Mouse (Mus musculus): ENCODE results near the gene Sparcl1. TPM values are rescaled to one million over a fixed set of nuclear protein-coding genes. Genes with fewer than 3 reads are reported as not detected.

Gene Sparcl1
- polyA plus RNA-seq, 1 experiment, result 0.02 TPM

DNA sequence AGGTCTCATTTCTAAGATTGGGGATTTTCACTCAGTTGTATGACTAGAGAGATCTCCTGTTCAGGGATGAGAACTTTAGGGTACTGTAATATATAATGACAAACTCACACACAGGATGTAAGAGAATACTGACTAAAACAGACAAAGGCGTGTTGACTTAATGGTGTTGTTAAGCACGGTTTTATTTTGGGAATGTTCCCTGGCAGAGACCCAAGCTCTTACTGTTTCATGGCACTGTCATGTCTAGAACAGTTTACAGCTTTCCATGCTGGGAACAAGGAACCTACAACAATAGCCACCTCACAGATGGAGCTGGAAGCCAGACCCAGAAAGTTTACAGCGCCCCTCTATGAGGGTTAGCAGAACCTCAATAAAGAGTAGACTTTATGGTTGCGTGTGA, 2.4 kb upstream of the Sparcl1 start:
- no peak overlapping the region for H3K4me2 ChIP-seq (ENCODE audit: low read depth)
- no peak overlapping the region for H3ac ChIP-seq (ENCODE audit: control insufficient read depth, insufficient read length)
- H3K4me3 ChIP-seq, result no peak overlapping the region
- no peaks in the 10 kb centered on the region for H3K27me3 ChIP-seq (ENCODE audit: control insufficient read depth, insufficient read depth, insufficient read length)
- H3K79me2 ChIP-seq (ENCODE audit: control insufficient read depth, insufficient read depth), result no peaks in the 10 kb centered on the region
- H3K36me3 ChIP-seq (ENCODE audit: control insufficient read depth, insufficient read depth), result no peaks in the 10 kb centered on the region
- TF ChIP-seq TCF12 (IDR thresholded peaks at IDR 0.05; ENCODE audit: insufficient read depth, poor library complexity, severe bottlenecking), result no peak
- no peak for TF ChIP-seq SRF (IDR thresholded peaks at IDR 0.05; ENCODE audit: control insufficient read depth, insufficient read length, low read depth)
- no peak for TF ChIP-seq CEBPB (IDR thresholded peaks at IDR 0.05; ENCODE audit: insufficient read depth, poor library complexity, severe bottlenecking)
- no peak for TF ChIP-seq MAX (IDR thresholded peaks at IDR 0.05; ENCODE audit: low read depth)
- TF ChIP-seq POLR2AphosphoS2 (IDR thresholded peaks at IDR 0.05; ENCODE audit: insufficient read length, low read depth), result no peak
- TF ChIP-seq E2F4 (IDR thresholded peaks at IDR 0.05; ENCODE audit: insufficient read depth), result no peak
- no peak for TF ChIP-seq REST (IDR thresholded peaks at IDR 0.05; ENCODE audit: insufficient read depth, insufficient read length)
- TF ChIP-seq MYOG (IDR thresholded peaks at IDR 0.05; ENCODE audit: control insufficient read depth in 1 of 3, insufficient read depth in 1 of 3, insufficient read length in 2 of 3, low read depth in 2 of 3), result no peak
- TF ChIP-seq POLR2A (IDR thresholded peaks at IDR 0.05; ENCODE audit: insufficient read length, low read depth), result no peak
- no peak for TF ChIP-seq MYOD1 (IDR thresholded peaks at IDR 0.05; ENCODE audit: control insufficient read depth in 1 of 3, insufficient read length in 2 of 3, low read depth in 2 of 3)
- TF ChIP-seq USF1 (IDR thresholded peaks at IDR 0.05; ENCODE audit: low read depth), result no peak
- no peak for TF ChIP-seq TCF3 (IDR thresholded peaks at IDR 0.05; ENCODE audit: insufficient read length, low read depth)

DNA sequence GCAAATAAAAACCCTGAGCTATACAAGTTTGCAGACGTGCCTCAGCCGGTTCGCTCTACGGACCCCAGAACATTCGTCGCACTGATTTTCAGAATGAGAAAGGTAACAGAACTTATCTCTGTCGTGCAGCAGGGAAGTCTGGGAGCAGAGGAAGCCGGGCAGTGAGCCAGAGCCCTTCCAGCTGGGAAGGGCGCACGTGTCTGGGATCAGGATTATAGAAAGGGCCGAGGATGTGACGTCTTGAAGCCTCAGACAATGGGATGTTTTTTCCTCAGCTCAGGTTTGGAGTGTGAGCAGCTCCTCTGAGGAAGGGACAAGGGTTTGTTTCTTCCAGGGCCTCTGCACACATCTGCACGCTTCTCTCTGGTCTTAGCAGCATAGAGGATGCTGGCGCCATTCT, 1.6 kb upstream of the Sparcl1 start:
- Histone ChIP-seq H3K27me3 (ENCODE audit: control insufficient read depth, insufficient read depth, insufficient read length) (no peaks in the 10 kb centered on the region), H3K4me3 (no peak overlapping the region), H3K79me2 (ENCODE audit: control insufficient read depth, insufficient read depth) (no peaks in the 10 kb centered on the region), H3ac (ENCODE audit: control insufficient read depth, insufficient read length) (no peak overlapping the region), H3K4me2 (ENCODE audit: low read depth) (no peak overlapping the region), H3K36me3 (ENCODE audit: control insufficient read depth, insufficient read depth) (no peaks in the 10 kb centered on the region)
- TF ChIP-seq MAX (IDR thresholded peaks at IDR 0.05; ENCODE audit: low read depth) (no peak), CEBPB (IDR thresholded peaks at IDR 0.05; ENCODE audit: insufficient read depth, poor library complexity, severe bottlenecking) (no peak), TCF12 (IDR thresholded peaks at IDR 0.05; ENCODE audit: insufficient read depth, poor library complexity, severe bottlenecking) (no peak), MYOD1 (IDR thresholded peaks at IDR 0.05; ENCODE audit: control insufficient read depth in 1 of 3, insufficient read length in 2 of 3, low read depth in 2 of 3) (no peak), MYOG (IDR thresholded peaks at IDR 0.05; ENCODE audit: control insufficient read depth in 1 of 3, insufficient read depth in 1 of 3, insufficient read length in 2 of 3, low read depth in 2 of 3) (no peak), REST (IDR thresholded peaks at IDR 0.05; ENCODE audit: insufficient read depth, insufficient read length) (no peak), POLR2A (IDR thresholded peaks at IDR 0.05; ENCODE audit: insufficient read length, low read depth) (no peak), TCF3 (IDR thresholded peaks at IDR 0.05; ENCODE audit: insufficient read length, low read depth) (no peak), E2F4 (IDR thresholded peaks at IDR 0.05; ENCODE audit: insufficient read depth) (no peak)

DNA sequence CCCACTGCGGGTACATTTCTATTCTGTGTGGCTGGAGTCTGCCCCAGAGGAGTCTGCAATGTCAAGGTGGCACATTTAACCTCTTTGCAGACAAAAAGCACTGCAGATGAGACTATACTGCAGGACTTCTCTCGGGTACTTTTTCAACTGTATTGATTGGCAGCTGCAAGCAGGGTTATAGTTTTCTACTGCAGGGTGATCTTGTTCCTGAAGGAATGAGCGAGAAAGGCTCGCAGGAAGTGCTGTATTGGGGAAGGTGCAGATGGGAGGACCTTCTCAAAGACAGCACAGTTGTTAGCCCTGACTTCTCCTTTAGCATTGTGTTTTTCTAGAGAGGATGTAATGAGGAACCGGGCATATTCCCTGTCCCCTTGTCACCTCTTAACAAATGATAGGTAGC, 1.0 kb downstream of the Sparcl1 start:
- Histone ChIP-seq H3K27me3 (ENCODE audit: control insufficient read depth, insufficient read depth, insufficient read length) (no peaks in the 10 kb centered on the region), H3K4me3 (no peak overlapping the region), H3K4me2 (ENCODE audit: low read depth) (no peak overlapping the region), H3K79me2 (ENCODE audit: control insufficient read depth, insufficient read depth) (no peaks in the 10 kb centered on the region), H3K36me3 (ENCODE audit: control insufficient read depth, insufficient read depth) (no peaks in the 10 kb centered on the region), H3ac (ENCODE audit: control insufficient read depth, insufficient read length) (no peak overlapping the region)
- TF ChIP-seq TCF3 (IDR thresholded peaks at IDR 0.05; ENCODE audit: insufficient read length, low read depth), result no peak
- TF ChIP-seq REST (IDR thresholded peaks at IDR 0.05; ENCODE audit: insufficient read depth, insufficient read length), result no peak
- no peak for TF ChIP-seq POLR2A (IDR thresholded peaks at IDR 0.05; ENCODE audit: insufficient read length, low read depth)
- no peak for TF ChIP-seq SRF (IDR thresholded peaks at IDR 0.05; ENCODE audit: control insufficient read depth, insufficient read length, low read depth)
- TF ChIP-seq E2F4 (IDR thresholded peaks at IDR 0.05; ENCODE audit: insufficient read depth), result no peak
- no peak for TF ChIP-seq TCF12 (IDR thresholded peaks at IDR 0.05; ENCODE audit: insufficient read depth, poor library complexity, severe bottlenecking)
- TF ChIP-seq USF1 (IDR thresholded peaks at IDR 0.05; ENCODE audit: low read depth), result no peak
- TF ChIP-seq MYOG (IDR thresholded peaks at IDR 0.05; ENCODE audit: control insufficient read depth in 1 of 3, insufficient read depth in 1 of 3, insufficient read length in 2 of 3, low read depth in 2 of 3), result no peak
- no peak for TF ChIP-seq CEBPB (IDR thresholded peaks at IDR 0.05; ENCODE audit: insufficient read depth, poor library complexity, severe bottlenecking)
- TF ChIP-seq MAX (IDR thresholded peaks at IDR 0.05; ENCODE audit: low read depth), result no peak
- no peak for TF ChIP-seq POLR2AphosphoS2 (IDR thresholded peaks at IDR 0.05; ENCODE audit: insufficient read length, low read depth)
- no peak for TF ChIP-seq MYOD1 (IDR thresholded peaks at IDR 0.05; ENCODE audit: control insufficient read depth in 1 of 3, insufficient read length in 2 of 3, low read depth in 2 of 3)

DNA sequence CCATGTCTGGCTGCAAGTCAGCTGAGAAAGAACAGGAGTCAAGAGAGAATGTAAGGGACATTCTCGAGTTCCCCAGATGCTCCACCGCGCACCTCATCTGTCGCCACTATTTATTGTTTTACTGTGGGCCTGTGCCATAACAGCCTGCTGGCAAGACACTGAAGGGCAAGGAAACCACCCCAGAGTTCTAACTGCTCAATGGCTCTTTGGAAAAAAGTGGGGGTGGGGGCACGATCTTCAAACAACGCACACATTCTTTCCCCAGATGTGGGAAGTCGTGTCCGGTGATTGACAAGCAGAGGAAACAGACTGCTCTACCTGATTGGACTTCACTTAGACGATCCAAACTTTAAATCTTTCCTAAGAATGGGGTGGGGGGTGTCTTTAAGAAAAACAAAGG, 1.5 kb downstream of the Sparcl1 start:
- H3K4me2 ChIP-seq (ENCODE audit: low read depth), result no peak overlapping the region
- TF ChIP-seq MAX (IDR thresholded peaks at IDR 0.05; ENCODE audit: low read depth) (no peak), TCF3 (IDR thresholded peaks at IDR 0.05; ENCODE audit: insufficient read length, low read depth) (no peak), TCF12 (IDR thresholded peaks at IDR 0.05; ENCODE audit: insufficient read depth, poor library complexity, severe bottlenecking) (no peak), MYOD1 (IDR thresholded peaks at IDR 0.05; ENCODE audit: control insufficient read depth in 1 of 3, insufficient read length in 2 of 3, low read depth in 2 of 3) (no peak), E2F4 (IDR thresholded peaks at IDR 0.05; ENCODE audit: insufficient read depth) (no peak), USF1 (IDR thresholded peaks at IDR 0.05; ENCODE audit: low read depth) (no peak)
- H3K36me3 ChIP-seq (ENCODE audit: control insufficient read depth, insufficient read depth), result no peaks in the 10 kb centered on the region
- no peaks in the 10 kb centered on the region for H3K79me2 ChIP-seq (ENCODE audit: control insufficient read depth, insufficient read depth)
- H3ac ChIP-seq (ENCODE audit: control insufficient read depth, insufficient read length), result no peak overlapping the region
- H3K27me3 ChIP-seq (ENCODE audit: control insufficient read depth, insufficient read depth, insufficient read length), result no peaks in the 10 kb centered on the region
- H3K4me3 ChIP-seq, result no peak overlapping the region

Measured in myocyte (in vitro differentiated cells).